Mouse (Mus musculus) neural tube, embryonic 11.5 days (tissue): ENCODE data around the gene Gltp. TPM values are rescaled to one million over a fixed set of nuclear protein-coding genes. Genes with fewer than 3 reads are reported as not detected.

Source experiments
- ATAC-seq: fragments of 200-750 bp; cut with Nextera tagmentation; 2 replicates; pipeline ENCODE4 v1.8.0; 2017; ENCODE audit warnings: moderate number of reproducible peaks, mild to moderate bottlenecking, moderate TSS enrichment, moderate library complexity; ENCODE audit not compliant: insufficient read depth, low FRiP score, low TSS enrichment
- DNase-seq: peaks from one replicate; pipeline ENCODE4 v3.0.0-alpha.2; 2015; ENCODE audit warnings: low spot score
- H3K27ac ChIP-seq: fragments of 300-500 bp; sonication (generic); 2 replicates; pipeline ENCODE4 v1.5.1; 2014; ENCODE audit warnings: low read depth, mild to moderate bottlenecking, low read length
- H3K27me3 ChIP-seq: fragments of 300-500 bp; sonication (generic); 2 replicates; pipeline ENCODE4 v1.6.1; 2014; ENCODE audit warnings: mild to moderate bottlenecking, low read length, mixed read lengths; ENCODE audit not compliant: control insufficient read depth, insufficient read depth
- H3K36me3 ChIP-seq: fragments of 300-500 bp; sonication (generic); 2 replicates; pipeline ENCODE4 v1.6.1; 2014; ENCODE audit warnings: mild to moderate bottlenecking, low read length, moderate library complexity, mixed read lengths; ENCODE audit not compliant: control insufficient read depth, insufficient read depth
- H3K4me1 ChIP-seq: fragments of 300-500 bp; sonication (generic); 2 replicates; pipeline ENCODE4 v1.6.1; 2014; ENCODE audit warnings: low read length, mixed read lengths; ENCODE audit not compliant: control insufficient read depth, insufficient read depth
- H3K4me2 ChIP-seq: fragments of 300-500 bp; sonication (generic); 2 replicates; pipeline ENCODE4 v1.6.1; 2014; ENCODE audit warnings: low read depth, mild to moderate bottlenecking, moderate library complexity
- H3K4me3 ChIP-seq: fragments of 300-500 bp; sonication (generic); 2 replicates; pipeline ENCODE4 v1.5.1; 2014; ENCODE audit warnings: low read depth, low read length
- H3K9ac ChIP-seq: fragments of 300-500 bp; sonication (generic); 2 replicates; pipeline ENCODE4 v1.6.1; 2014; ENCODE audit warnings: mild to moderate bottlenecking, low read length
- H3K9me3 ChIP-seq: fragments of 300-500 bp; sonication (generic); 2 replicates; pipeline ENCODE4 v1.6.1; 2016; ENCODE audit warnings: low read length; ENCODE audit not compliant: control insufficient read depth
- WGBS: fragments of 180-500 bp; shearing (Covaris S2); extraction: QIAGEN DNeasy Blood & Tissue Kit; methylation state at CpG from one replicate; pipeline ENCODE4 v1.1.7; 2014; 5-methylcytosine and 5-hydroxymethylcytosine counted together
- polyA plus RNA-seq: library from polyadenylated mRNA; unstranded; fragments of >200 nt; fragmentation: Nextera tagmentation; extraction: Ambion mirVana; gene quantifications from 2 replicates; pipeline ENCODE4 v1.2.1, GENCODE M21; 2014

Gltp gene
- polyA plus RNA-seq, 1 experiment from 2014 or later: 72.6 TPM

GRCm38 (mm10) chr5:114674594-114674993 is 16.2 kb downstream of the Gltp start:
- WGBS: 78% methylated on average over 8 of the region's 8 CpGs
- no peaks in the 10 kb centered on the region for H3K4me1 ChIP-seq
- ATAC-seq (no peak), DNase-seq (no peak)
- H3K27ac ChIP-seq: no peak overlapping the region
- no peak overlapping the region for H3K4me2 ChIP-seq
- H3K9ac ChIP-seq: no peak overlapping the region
- H3K36me3 ChIP-seq: peaks cover 3% of the 10 kb centered on the region
- no peak overlapping the region for H3K4me3 ChIP-seq
- no peaks in the 10 kb centered on the region for H3K9me3 ChIP-seq
- H3K27me3 ChIP-seq: no peaks in the 10 kb centered on the region

GRCm38 (mm10) chr5:114673114-114673513 is 17.7 kb downstream of the Gltp start:
- Histone ChIP-seq H3K9ac (no peak overlapping the region), H3K36me3 (peaks cover 3% of the 10 kb centered on the region), H3K4me1 (no peaks in the 10 kb centered on the region), H3K4me3 (no peak overlapping the region), H3K9me3 (no peaks in the 10 kb centered on the region), H3K4me2 (no peak overlapping the region), H3K27me3 (no peaks in the 10 kb centered on the region), H3K27ac (no peak overlapping the region)
- ATAC-seq: no peak
- WGBS: 87% methylated on average over 13 of the region's 13 CpGs
- DNase-seq: no peak

GRCm38 (mm10) chr5:114669014-114669413 is 21.8 kb downstream of the Gltp start:
- DNase-seq: no peak
- Histone ChIP-seq H3K9ac (no peak overlapping the region), H3K9me3 (no peaks in the 10 kb centered on the region), H3K4me2 (no peak overlapping the region), H3K4me1 (no peaks in the 10 kb centered on the region), H3K27me3 (no peaks in the 10 kb centered on the region), H3K27ac (no peak overlapping the region), H3K4me3 (no peak overlapping the region), H3K36me3 (no peaks in the 10 kb centered on the region; the same call in 1 of the 2 replicates)
- WGBS: 93% methylated on average over 5 of the region's 5 CpGs
- no peak for ATAC-seq

- peak; percentile 89 for ATAC-seq
- Histone ChIP-seq H3K9me3 (no peaks in the 10 kb centered on the region), H3K4me3 (peak overlapping the region; percentile 21; the same call in 1 of the 2 replicates), H3K4me1 (no peaks in the 10 kb centered on the region), H3K27me3 (no peaks in the 10 kb centered on the region), H3K4me2 (peak overlapping the region; percentile 46), H3K9ac (no peak overlapping the region), H3K36me3 (no peaks in the 10 kb centered on the region), H3K27ac (no peak overlapping the region)
- 5% methylated on average over 36 of the region's 36 CpGs for WGBS
- peak; percentile 99 for DNase-seq
Observed at GRCm38 (mm10) chr5:114667228-114667856, 23.4 kb downstream of the Gltp start.

GRCm38 (mm10) chr5:114666659-114667058 is 24.1 kb downstream of the Gltp start:
- DNase-seq (no peak), ATAC-seq (no peak)
- Histone ChIP-seq H3K9me3 (no peaks in the 10 kb centered on the region), H3K4me1 (no peaks in the 10 kb centered on the region), H3K9ac (no peak overlapping the region), H3K4me3 (no peak overlapping the region), H3K4me2 (no peak overlapping the region; the same call in 1 of the 2 replicates), H3K27me3 (no peaks in the 10 kb centered on the region), H3K36me3 (no peaks in the 10 kb centered on the region), H3K27ac (no peak overlapping the region)
- WGBS: 82% methylated on average over 1 of the region's 1 CpGs

- Histone ChIP-seq H3K36me3 (no peaks in the 10 kb centered on the region), H3K4me1 (no peaks in the 10 kb centered on the region), H3K9ac (no peak overlapping the region), H3K4me3 (no peak overlapping the region), H3K4me2 (no peak overlapping the region), H3K27ac (no peak overlapping the region), H3K9me3 (no peaks in the 10 kb centered on the region), H3K27me3 (no peaks in the 10 kb centered on the region)
- no peak for ATAC-seq
- 81% methylated on average over 7 of the region's 7 CpGs for WGBS
- DNase-seq: no peak
Observed at GRCm38 (mm10) chr5:114664750-114665149, 26.0 kb downstream of the Gltp start.

GRCm38 (mm10) chr5:114664139-114664538 is 26.6 kb downstream of the Gltp start:
- no peak overlapping the region for H3K4me3 ChIP-seq
- WGBS: 65% methylated on average over 4 of the region's 4 CpGs

GRCm38 (mm10) chr5:114661029-114661428 is 29.8 kb downstream of the Gltp start:
- Histone ChIP-seq H3K4me2 (no peak overlapping the region), H3K27ac (no peak overlapping the region), H3K4me3 (no peak overlapping the region), H3K9ac (no peak overlapping the region), H3K36me3 (no peaks in the 10 kb centered on the region), H3K4me1 (0 out of 2 replicates have a peak, but pooled peaks cover 4% of the 10 kb centered on the region), H3K9me3 (no peaks in the 10 kb centered on the region), H3K27me3 (peaks cover 33% of the 10 kb centered on the region)
- WGBS: 72% methylated on average over 6 of the region's 6 CpGs
- DNase-seq (no peak), ATAC-seq (no peak)

More at GRCm38 (mm10) chr5:114664139-114664538, 26.6 kb downstream of the Gltp start:
- no peaks in the 10 kb centered on the region for H3K36me3 ChIP-seq
- H3K9me3 ChIP-seq: no peaks in the 10 kb centered on the region
- DNase-seq: no peak
- peaks cover 4% of the 10 kb centered on the region; the same call in 1 of the 2 replicates for H3K27me3 ChIP-seq
- H3K4me2 ChIP-seq: no peak overlapping the region
- ATAC-seq: no peak
- H3K4me1 ChIP-seq: no peaks in the 10 kb centered on the region
- H3K27ac ChIP-seq: no peak overlapping the region
- H3K9ac ChIP-seq: no peak overlapping the region

- no peaks in the 10 kb centered on the region for H3K9me3 ChIP-seq
- WGBS: 2% methylated on average over 40 of the region's 47 CpGs
- peak within 1 kb of the TSS; percentile 61 for H3K4me2 ChIP-seq
- DNase-seq (no peak), ATAC-seq (no peak)
- 0 out of 2 replicates have a peak, but pooled peaks cover 4% of the 10 kb centered on the region for H3K4me1 ChIP-seq
- H3K36me3 ChIP-seq: no peaks in the 10 kb centered on the region
- peaks cover 36% of the 10 kb centered on the region for H3K27me3 ChIP-seq
- no peak within 1 kb of the TSS for H3K27ac ChIP-seq
- H3K9ac ChIP-seq: peak within 1 kb of the TSS; percentile 26
- H3K4me3 ChIP-seq: peak within 1 kb of the TSS; percentile 34
Observed at GRCm38 (mm10) chr5:114658255-114658654, 32.5 kb downstream of the Gltp start, which contains the start of gene Trpv4. Gene Trpv4 (minus strand): TSS chr5:114658421.
